In the genomic region with DNA sequence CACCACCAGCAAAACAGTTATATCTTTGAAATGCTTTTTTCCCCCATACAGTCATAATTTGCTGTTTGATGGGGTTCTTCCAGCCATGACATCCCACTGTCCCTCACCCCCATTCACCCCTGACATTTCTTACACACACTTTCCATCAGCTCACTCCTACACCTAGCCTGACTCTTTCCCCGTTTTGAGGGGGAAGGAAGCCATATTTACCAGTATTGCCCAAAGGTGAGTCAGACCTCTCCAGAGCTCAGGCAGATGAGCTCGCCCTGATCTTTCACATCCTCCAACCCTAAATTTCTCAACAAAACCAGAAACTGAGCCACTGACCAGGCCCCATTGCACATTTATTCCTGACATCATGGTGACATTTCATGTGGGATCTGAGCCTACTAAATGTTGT, we compare ENCODE assay signal across 22 mouse cellular contexts. TPM values are rescaled to one million over a fixed set of nuclear protein-coding genes. Genes with fewer than 3 reads are reported as not detected.
DNase-seq lines count a peak whose midpoint lies in the region; ATAC-seq lines count a peak whose summit lies in the region.
"Had no signal": no experiment of that assay in that cellular context is flagged by ENCODE, and none has a peak within 500 bp of the region (broad histone marks: within the 10 kb centered on the region; RNA-seq: fewer than 3 reads in every experiment).

No protein-coding gene starts in this region.

- DNase-seq in 416B (ENCODE audit: low read depth): peak; percentile 60
- DNase-seq in induced T-regulatory cell, adult 2 months (ENCODE audit: low read depth): peak; percentile 50
- DNase-seq in gastrocnemius, postnatal 10 days: no peak
- DNase-seq in layer of hippocampus, postnatal 25 days (ENCODE audit: extremely low spot score in 1 of 2, low spot score in 1 of 2): no peak
- no peak for DNase-seq in adrenal gland, postnatal 36 days
- DNase-seq: adrenal gland, adult 2 months; adrenal gland, postnatal 25 days; B cell, adult 2 months; cerebellum, adult 18-20 months; cerebellum, adult 9-10 months; cerebellum, postnatal 25 days; forebrain, postnatal 0 days; gastrocnemius, adult 2 months; gastrocnemius, postnatal 25 days; heart, adult 2 months had no signal

- peak; percentile 46 for ATAC-seq in CD4-positive, CD25-positive, alpha-beta regulatory T cell, adult 4 months
- peak; percentile 54 for ATAC-seq in megakaryocyte progenitor cell, adult 5-6 weeks (replicated peaks; ENCODE audit: poor library complexity)
- ATAC-seq: forebrain, embryonic 14.5 days; forebrain, postnatal 0 days; intestine, postnatal 0 days; Patski had no signal

RNA-seq across cellular contexts. Expression of gene Gpr68, which starts 36.2 kb away (rescaled TPM):
- 100 to 1,000 TPM in 1 of 2 experiments, 10 to 100 TPM in 1; 51.7 to 101 TPM for polyA plus RNA-seq in CD4-positive, CD25-positive, alpha-beta regulatory T cell, adult 4 months (2017; shearing (Covaris generic))
- 0.37 and 0.39 TPM in 2 replicates for total RNA-seq in megakaryocyte progenitor cell, adult 5-6 weeks (2015)
- total RNA-seq in megakaryocyte progenitor cell, adult 5-6 weeks (2017): 0.08 and 1.1 TPM in 2 replicates
- under 1 TPM; 0.09 to 0.63 TPM for total RNA-seq in gastrocnemius, postnatal 10 days (2021)
- total RNA-seq in layer of hippocampus, postnatal 25 days (2021): 10 to 100 TPM; 18.1 to 20.7 TPM
- total RNA-seq in adrenal gland, postnatal 36 days (2021): under 1 TPM; 0.79 to 0.82 TPM
- total RNA-seq: common myeloid progenitor, adult 5-6 weeks had no signal
- polyA plus RNA-seq: G1E had no signal

Comparison
In these comparisons a context has a peak if more than half of its experiments do, and no peak if none do; other contexts are left out.
1. DNase-seq: peak in 416B (single experiment) and induced T-regulatory cell, adult 2 months (single experiment); none in gastrocnemius, postnatal 10 days (single experiment), layer of hippocampus, postnatal 25 days (0 of 2) and adrenal gland, postnatal 36 days (0 of 2).
2. RNA of gene Gpr68, which starts 36.2 kb away (total RNA-seq): 18.1 to 20.7 TPM in layer of hippocampus, postnatal 25 days; 0.79 to 0.82 TPM in adrenal gland, postnatal 36 days, 0.09 to 0.63 TPM in gastrocnemius, postnatal 10 days and 0.08 to 1.1 TPM in megakaryocyte progenitor cell, adult 5-6 weeks; every median in the first group is over 4 times any median in the second.